Mouse (Mus musculus) stomach, postnatal 0 days (tissue): ENCODE results near the gene Tie1. TPM values are rescaled to one million over a fixed set of nuclear protein-coding genes. Genes with fewer than 3 reads are reported as not detected.
A peak's percentile ranks its signal among the peaks of the same experiment; 100 is the strongest.

Source experiments
- ATAC-seq: fragments of 200-750 bp; cut with Nextera tagmentation; 2 replicates; pipeline ENCODE4 v1.8.0; 2017; ENCODE audit not compliant: low FRiP score, low TSS enrichment
- DNase-seq: peaks from one replicate; pipeline ENCODE4 v3.0.0-alpha.2; 2016; ENCODE audit warnings: low spot score
- H3K27ac ChIP-seq: fragments of 300-500 bp; sonication (generic); replicated peaks from 2 replicates; pipeline ENCODE4 v1.5.1; 2014; ENCODE audit warnings: mild to moderate bottlenecking, control low read depth
- H3K27me3 ChIP-seq: fragments of 300-500 bp; sonication (generic); 2 replicates; pipeline ENCODE4 v1.6.1; 2014; ENCODE audit warnings: low read length; ENCODE audit not compliant: control insufficient read depth, insufficient read depth
- H3K36me3 ChIP-seq: fragments of 300-500 bp; sonication (generic); 2 replicates; pipeline ENCODE4 v1.6.1; 2014; ENCODE audit warnings: low read length, mixed read lengths; ENCODE audit not compliant: control insufficient read depth, insufficient read depth
- H3K4me1 ChIP-seq: fragments of 300-500 bp; sonication (generic); replicated peaks from 2 replicates; pipeline ENCODE4 v1.6.1; 2014; ENCODE audit warnings: antibody characterized with exemption; ENCODE audit not compliant: control insufficient read depth, insufficient read depth
- H3K4me2 ChIP-seq: fragments of 300-500 bp; sonication (generic); replicated peaks from 2 replicates; pipeline ENCODE4 v1.6.1; 2014; ENCODE audit warnings: low read depth, mild to moderate bottlenecking, control low read depth, moderate library complexity
- H3K4me3 ChIP-seq: fragments of 300-500 bp; sonication (generic); 2 replicates; pipeline ENCODE4 v1.5.1; 2014; ENCODE audit warnings: low read depth, low read length, control low read depth
- H3K9ac ChIP-seq: fragments of 300-500 bp; sonication (generic); 2 replicates; pipeline ENCODE4 v1.6.1; 2014; ENCODE audit warnings: mild to moderate bottlenecking, low read length, control low read depth, mixed read lengths
- H3K9me3 ChIP-seq: fragments of 300-500 bp; sonication (generic); 2 replicates; pipeline ENCODE4 v1.6.1; 2016; ENCODE audit warnings: low read length; ENCODE audit not compliant: control insufficient read depth
- CTCF ChIP-seq: IDR thresholded peaks from 2 replicates; pipeline ENCODE4 v1.5.1; 2016; ENCODE audit warnings: antibody characterized with exemption, low read depth, mild to moderate bottlenecking, moderate library complexity
- EP300 ChIP-seq: optimal IDR thresholded peaks from 2 replicates; pipeline ENCODE3; 2016; ENCODE audit warnings: antibody characterized with exemption
- WGBS: fragments of 180-500 bp; shearing (Covaris S2); extraction: QIAGEN DNeasy Blood & Tissue Kit; methylation state at CpG from one replicate; pipeline ENCODE4 v1.1.7; 2014; 5-methylcytosine and 5-hydroxymethylcytosine counted together
- polyA plus RNA-seq: library from polyadenylated mRNA; unstranded; fragments of >200 nt; fragmentation: Nextera tagmentation; extraction: Ambion mirVana; gene quantifications from 2 replicates; pipeline ENCODE4 v1.2.1, GENCODE M21; 2015

Gene Tie1
- polyA plus RNA-seq, 1 experiment from 2014 or later: 9.2 TPM

- peak overlapping the region; percentile 85 for H3K27ac ChIP-seq
- H3K9ac ChIP-seq: peak overlapping the region; percentile 35; the same call in 1 of the 2 replicates
Observed at GRCm38 (mm10) chr4:118527720-118528119, 37.9 kb upstream of the Tie1 start.

DNA sequence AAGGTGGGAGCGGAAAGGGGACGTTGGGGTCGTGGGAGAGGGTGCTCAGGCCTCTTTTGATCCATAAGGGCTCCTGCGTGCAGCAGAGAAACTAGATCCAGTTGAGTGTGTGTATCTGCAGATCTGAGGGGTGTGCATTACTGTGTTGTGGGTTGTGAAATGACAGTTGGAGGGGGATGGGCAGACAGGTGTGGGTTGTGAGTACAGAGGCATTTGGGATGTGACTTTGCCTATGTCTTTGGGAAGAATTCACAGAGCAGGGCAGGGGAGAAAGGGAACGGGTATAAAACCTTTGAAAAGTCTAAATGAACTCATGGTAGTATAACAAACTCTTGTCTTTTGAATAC, 37.4 kb upstream of the Tie1 start:
- ATAC-seq: peak; percentile 47
- WGBS: 29% methylated on average over 5 of the region's 5 CpGs
- peak overlapping the region; percentile 85 for H3K27ac ChIP-seq
- no peaks in the 10 kb centered on the region for H3K36me3 ChIP-seq
- no peaks in the 10 kb centered on the region for H3K4me1 ChIP-seq
- H3K27me3 ChIP-seq: no peaks in the 10 kb centered on the region
- H3K4me3 ChIP-seq: peak overlapping the region; percentile 31
- H3K9ac ChIP-seq: peak overlapping the region; percentile 35
- no peak for TF ChIP-seq CTCF
- peak overlapping the region; percentile 50 for H3K4me2 ChIP-seq
- DNase-seq: no peak
- H3K9me3 ChIP-seq: no peaks in the 10 kb centered on the region

More at GRCm38 (mm10) chr4:118527720-118528119, 37.9 kb upstream of the Tie1 start:
- TF ChIP-seq EP300 (no peak), CTCF (no peak)
- DNase-seq (no peak), ATAC-seq (peak; percentile 30; the same call in 1 of the 2 replicates)
- H3K4me1 ChIP-seq: no peaks in the 10 kb centered on the region
- no peaks in the 10 kb centered on the region for H3K9me3 ChIP-seq
- H3K4me3 ChIP-seq: peak overlapping the region; percentile 31
- H3K36me3 ChIP-seq: no peaks in the 10 kb centered on the region
- H3K4me2 ChIP-seq: peak overlapping the region; percentile 50
- 78% methylated on average over 6 of the region's 6 CpGs for whole genome bisulfite sequencing
- H3K27me3 ChIP-seq: no peaks in the 10 kb centered on the region

GRCm38 (mm10) chr4:118526408-118527334, 36.8 kb upstream of the Tie1 start, which contains the start of gene 2610528J11Rik:
TSS of gene 2610528J11Rik (plus strand) at chr4:118526999.
- 31% methylated on average over 17 of the region's 17 CpGs for WGBS
- peak; percentile 94 for ATAC-seq

DNA sequence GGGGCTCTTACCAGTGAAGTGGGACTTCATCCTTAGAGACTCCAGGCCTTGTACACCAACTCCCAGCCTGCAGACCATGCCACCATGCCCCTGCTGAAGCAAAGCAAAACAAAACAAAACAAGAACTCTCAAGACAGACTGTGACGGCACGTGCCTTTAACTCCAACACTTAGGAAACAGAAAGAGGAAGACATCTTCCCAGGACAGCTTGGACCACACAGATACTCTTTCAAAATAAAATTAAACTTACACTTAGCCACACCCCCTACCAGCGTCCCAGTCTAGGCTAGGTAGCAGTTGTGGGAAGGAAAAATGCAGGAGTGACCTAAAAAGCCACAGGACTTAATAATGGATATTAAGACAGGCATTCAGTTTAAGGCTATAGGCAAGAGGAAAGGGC, 35.9 kb upstream of the Tie1 start:
- no peaks in the 10 kb centered on the region for H3K27me3 ChIP-seq
- 62% methylated on average over 3 of the region's 3 CpGs for WGBS
- no peak for TF ChIP-seq CTCF
- no peak for TF ChIP-seq EP300
- ATAC-seq: no peak
- peak overlapping the region; percentile 85 for H3K27ac ChIP-seq
- no peak for DNase-seq
- H3K4me3 ChIP-seq: no peak overlapping the region
- no peak overlapping the region for H3K4me2 ChIP-seq
- H3K36me3 ChIP-seq: no peaks in the 10 kb centered on the region
- no peaks in the 10 kb centered on the region for H3K4me1 ChIP-seq
- H3K9me3 ChIP-seq: no peaks in the 10 kb centered on the region
- no peak overlapping the region for H3K9ac ChIP-seq

More at GRCm38 (mm10) chr4:118526408-118527334, 36.8 kb upstream of the Tie1 start, which contains the start of gene 2610528J11Rik:
- H3K4me1 ChIP-seq: no peaks in the 10 kb centered on the region
- peak within 1 kb of the TSS; percentile 35 for H3K9ac ChIP-seq
- H3K27me3 ChIP-seq: no peaks in the 10 kb centered on the region
- peak; percentile 94 for DNase-seq
- H3K4me2 ChIP-seq: peak within 1 kb of the TSS; percentile 50
- H3K9me3 ChIP-seq: no peaks in the 10 kb centered on the region
- peak within 1 kb of the TSS; percentile 85 for H3K27ac ChIP-seq
- H3K4me3 ChIP-seq: peak within 1 kb of the TSS; percentile 31
- H3K36me3 ChIP-seq: no peaks in the 10 kb centered on the region
- TF ChIP-seq EP300 (no peak), CTCF (no peak)

DNA sequence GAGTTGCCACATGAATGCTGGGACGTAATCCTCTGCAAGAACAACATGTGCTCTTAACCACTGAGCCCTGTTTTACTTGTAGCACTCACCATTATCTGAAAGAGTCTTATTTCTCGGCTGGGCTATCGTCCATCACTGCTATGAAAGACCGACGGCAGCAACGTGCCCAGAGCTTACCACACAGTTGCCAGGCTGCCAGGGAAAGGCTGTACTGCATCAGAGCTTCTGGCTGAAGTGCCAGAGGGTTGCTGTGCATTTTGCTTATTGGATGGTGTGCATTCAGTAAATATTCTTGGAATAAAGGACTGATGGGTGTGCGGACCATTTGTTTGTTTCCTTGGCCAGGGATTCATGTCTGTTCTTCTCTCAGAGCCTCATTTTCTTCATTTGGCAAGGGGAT, 34.1 kb upstream of the Tie1 start:
- no peak overlapping the region for H3K4me3 ChIP-seq
- H3K4me1 ChIP-seq: no peaks in the 10 kb centered on the region
- no peak for ATAC-seq
- 60% methylated on average over 7 of the region's 7 CpGs for WGBS
- H3K27me3 ChIP-seq: no peaks in the 10 kb centered on the region
- H3K4me2 ChIP-seq: no peak overlapping the region
- H3K9ac ChIP-seq: no peak overlapping the region
- no peaks in the 10 kb centered on the region for H3K36me3 ChIP-seq
- H3K9me3 ChIP-seq: no peaks in the 10 kb centered on the region
- no peak for DNase-seq
- no peak for TF ChIP-seq CTCF
- TF ChIP-seq EP300: no peak
- H3K27ac ChIP-seq: no peak overlapping the region

GRCm38 (mm10) chr4:118522248-118522647, 32.4 kb upstream of the Tie1 start:
- Histone ChIP-seq H3K27ac (no peak overlapping the region), H3K27me3 (no peaks in the 10 kb centered on the region), H3K9me3 (no peaks in the 10 kb centered on the region), H3K4me1 (no peaks in the 10 kb centered on the region), H3K4me2 (no peak overlapping the region), H3K4me3 (no peak overlapping the region), H3K36me3 (no peaks in the 10 kb centered on the region), H3K9ac (no peak overlapping the region)
- ATAC-seq: no peak
- TF ChIP-seq EP300 (no peak), CTCF (no peak)
- no peak for DNase-seq
- WGBS: 75% methylated on average over 7 of the region's 7 CpGs
